Mouse (Mus musculus): Measurements from ENCODE around the gene Dhh. TPM values are rescaled to one million over a fixed set of nuclear protein-coding genes. Genes with fewer than 3 reads are reported as not detected.

Gene Dhh
- 0.29 and 0.68 TPM in 2 replicates for total RNA-seq (2014; rRNA removed)
- polyA plus RNA-seq (2015; fragmentation: Nextera tagmentation; extraction: Ambion mirVana) = 0.85 and 1.0 TPM in 2 replicates

DNA sequence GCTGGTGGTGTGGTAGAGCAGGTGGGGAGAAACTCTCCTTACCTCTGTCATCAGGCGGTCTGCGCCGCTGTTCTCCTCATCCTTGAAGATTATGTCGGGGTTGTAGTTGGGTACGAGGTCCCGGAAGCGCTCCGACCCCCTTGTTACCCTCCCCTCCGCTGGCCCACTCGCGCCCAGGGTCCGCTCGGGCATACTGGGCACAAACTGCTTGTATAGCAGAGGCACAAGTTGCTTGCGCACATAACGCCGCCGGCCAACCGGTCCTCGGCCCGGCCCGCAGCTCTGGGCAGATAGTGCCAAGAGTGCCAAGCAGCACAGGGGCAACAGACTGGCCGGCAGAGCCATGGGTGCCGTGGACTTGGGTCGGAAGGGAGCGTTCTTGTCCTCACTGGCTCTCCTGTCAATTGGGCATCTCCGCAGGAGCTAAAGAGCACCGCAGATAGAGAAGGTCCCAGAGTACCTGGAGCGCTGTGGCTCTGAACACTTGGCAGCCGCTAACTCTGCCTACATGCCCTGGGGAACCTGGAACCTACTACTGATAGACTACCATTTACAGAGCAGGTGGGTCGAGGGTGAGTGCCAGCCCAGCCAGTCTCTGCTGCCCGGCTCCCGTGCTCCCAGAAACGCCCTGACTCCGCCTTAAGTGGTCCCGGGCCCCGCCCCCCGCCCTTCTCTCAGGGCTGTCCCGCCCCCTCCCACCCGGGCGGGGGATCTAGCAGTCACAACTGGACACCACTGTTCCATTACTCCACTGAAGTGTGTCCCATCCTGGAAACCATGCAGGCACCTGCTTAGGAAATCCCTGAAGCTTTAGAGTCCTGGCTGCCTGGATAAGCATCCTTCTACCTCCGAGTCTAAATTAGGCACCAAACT is at the start of gene Dhh:
TSS of gene Dhh (minus strand) at position 613 of the 873 bp plus-strand sequence.
- Histone ChIP-seq H3K4me3 (ENCODE audit: low read length) (peak within 1 kb of the TSS; percentile 20), H3K27me3 (ENCODE audit: insufficient read depth, low read length) (peaks cover 60% of the 10 kb centered on the region)
- under 1% methylated on average over 41 of the region's 41 CpGs for WGBS

DNA sequence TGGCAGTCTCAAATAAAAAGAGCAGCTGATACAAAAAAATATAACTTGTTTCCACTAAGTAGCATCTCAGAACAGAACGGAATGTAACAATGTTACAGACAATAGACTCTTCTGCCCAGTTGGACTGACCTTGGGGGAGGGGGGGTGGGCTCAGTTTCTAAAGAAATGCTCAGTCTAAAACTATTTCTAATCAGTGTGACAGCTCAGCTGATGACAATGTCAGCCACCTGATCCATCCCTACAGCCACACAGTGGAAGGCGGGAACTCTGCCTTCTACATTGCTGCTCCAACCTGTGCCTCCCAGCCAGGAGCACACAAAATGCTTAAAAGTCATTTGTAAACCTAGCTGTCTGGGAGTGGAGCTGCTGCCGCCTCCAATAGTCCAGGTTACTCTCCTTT is 49.5 kb upstream of the Dhh start:
- no peaks in the 10 kb centered on the region for H3K27me3 ChIP-seq (ENCODE audit: insufficient read depth, low read length)
- no peaks in the 10 kb centered on the region for H3K9me3 ChIP-seq (ENCODE audit: low read length)
- H3K36me3 ChIP-seq (ENCODE audit: insufficient read depth, low read length) = no peaks in the 10 kb centered on the region; the same call in 1 of the 2 replicates
- 19% methylated on average over 3 of the region's 3 CpGs for WGBS
- H3K27ac ChIP-seq = peak overlapping the region; percentile 41; the same call in 1 of the 2 replicates
- TF ChIP-seq CTCF (IDR thresholded peaks at IDR 0.05; ENCODE audit: low read depth) = no peak
- no peak overlapping the region for H3K4me3 ChIP-seq (ENCODE audit: low read length)
- DNase-seq (ENCODE audit: low spot score) = peak; percentile 33
- no peak for ATAC-seq
- no peaks in the 10 kb centered on the region for H3K4me1 ChIP-seq (ENCODE audit: insufficient read depth, low read length)
- H3K4me2 ChIP-seq (ENCODE audit: low read depth, low read length) = peak overlapping the region; percentile 65; the same call in 1 of the 2 replicates
- H3K9ac ChIP-seq (replicated peaks; ENCODE audit: low read length) = no peak overlapping the region

More for the DNA sequence above, at the start of gene Dhh:
- peak within 1 kb of the TSS; percentile 48 for H3K4me2 ChIP-seq (ENCODE audit: low read depth, low read length)
- ATAC-seq = no peak
- no peak for TF ChIP-seq CTCF (IDR thresholded peaks at IDR 0.05; ENCODE audit: low read depth)
- no peak within 1 kb of the TSS for H3K27ac ChIP-seq
- no peaks in the 10 kb centered on the region for H3K9me3 ChIP-seq (ENCODE audit: low read length)
- peak; percentile 18 for DNase-seq (ENCODE audit: low spot score)
- no peaks in the 10 kb centered on the region for H3K36me3 ChIP-seq (ENCODE audit: insufficient read depth, low read length)
- H3K9ac ChIP-seq (replicated peaks; ENCODE audit: low read length) = no peak within 1 kb of the TSS; the same call in 1 of the 2 replicates
- peaks cover 29% of the 10 kb centered on the region for H3K4me1 ChIP-seq (ENCODE audit: insufficient read depth, low read length)

DNA sequence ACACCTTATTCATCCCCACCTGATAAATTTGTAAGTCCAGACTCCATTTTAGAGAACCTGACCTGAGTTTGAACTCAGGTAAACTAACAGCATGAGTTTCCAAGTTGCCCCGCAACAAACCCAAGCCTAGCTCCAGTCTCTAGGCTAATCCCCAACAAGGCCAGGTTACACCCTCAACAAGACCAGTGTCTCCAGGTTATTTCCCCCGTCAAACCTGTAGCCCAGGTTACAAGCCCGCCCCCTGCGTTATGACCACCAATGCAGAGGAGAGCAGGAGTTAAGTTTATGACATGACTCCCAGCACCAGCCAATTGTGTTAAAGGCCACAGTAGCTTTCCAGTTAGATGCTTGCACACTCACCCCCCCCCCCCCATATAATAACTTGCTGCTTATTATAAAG is 44.8 kb upstream of the Dhh start:
- Histone ChIP-seq H3K36me3 (ENCODE audit: insufficient read depth, low read length) (no peaks in the 10 kb centered on the region), H3K4me1 (ENCODE audit: insufficient read depth, low read length) (no peaks in the 10 kb centered on the region), H3K4me3 (ENCODE audit: low read length) (no peak overlapping the region), H3K27me3 (ENCODE audit: insufficient read depth, low read length) (no peaks in the 10 kb centered on the region), H3K27ac (no peak overlapping the region), H3K4me2 (ENCODE audit: low read depth, low read length) (no peak overlapping the region), H3K9me3 (ENCODE audit: low read length) (no peaks in the 10 kb centered on the region), H3K9ac (replicated peaks; ENCODE audit: low read length) (no peak overlapping the region)
- WGBS = 78% methylated on average over 4 of the region's 4 CpGs
- no peak for DNase-seq (ENCODE audit: low spot score)
- ATAC-seq = no peak
- no peak for TF ChIP-seq CTCF (IDR thresholded peaks at IDR 0.05; ENCODE audit: low read depth)

DNA sequence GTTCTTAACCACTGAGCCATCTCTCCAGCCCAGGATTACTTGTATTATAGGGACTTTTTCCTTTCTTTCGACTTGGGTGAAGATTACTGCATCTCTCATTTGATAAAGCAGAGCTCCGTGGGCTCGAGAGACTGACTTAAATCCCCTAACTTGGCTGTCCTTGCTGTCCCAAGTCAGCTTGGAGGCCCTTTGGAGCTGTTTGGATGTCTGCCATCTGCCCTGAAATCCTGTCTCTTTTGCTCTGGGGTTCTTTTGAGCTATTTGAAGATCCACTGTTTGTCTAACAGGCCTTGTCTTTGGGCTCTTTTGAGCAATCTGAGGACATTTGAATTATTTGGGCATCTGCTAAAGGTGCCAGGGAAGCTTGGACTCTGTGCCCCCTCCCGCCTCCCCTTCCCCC is 43.7 kb upstream of the Dhh start:
- Histone ChIP-seq H3K27ac (0 out of 2 replicates have a peak overlapping the region, but pooled peaks have one; percentile 15), H3K27me3 (ENCODE audit: insufficient read depth, low read length) (no peaks in the 10 kb centered on the region), H3K4me3 (ENCODE audit: low read length) (no peak overlapping the region), H3K9ac (replicated peaks; ENCODE audit: low read length) (no peak overlapping the region), H3K36me3 (ENCODE audit: insufficient read depth, low read length) (no peaks in the 10 kb centered on the region), H3K4me1 (ENCODE audit: insufficient read depth, low read length) (no peaks in the 10 kb centered on the region), H3K9me3 (ENCODE audit: low read length) (no peaks in the 10 kb centered on the region), H3K4me2 (ENCODE audit: low read depth, low read length) (no peak overlapping the region)
- 54% methylated on average over 4 of the region's 4 CpGs for WGBS
- no peak for TF ChIP-seq CTCF (IDR thresholded peaks at IDR 0.05; ENCODE audit: low read depth)
- peak; percentile 63 for DNase-seq (ENCODE audit: low spot score)
- no peak for ATAC-seq

DNA sequence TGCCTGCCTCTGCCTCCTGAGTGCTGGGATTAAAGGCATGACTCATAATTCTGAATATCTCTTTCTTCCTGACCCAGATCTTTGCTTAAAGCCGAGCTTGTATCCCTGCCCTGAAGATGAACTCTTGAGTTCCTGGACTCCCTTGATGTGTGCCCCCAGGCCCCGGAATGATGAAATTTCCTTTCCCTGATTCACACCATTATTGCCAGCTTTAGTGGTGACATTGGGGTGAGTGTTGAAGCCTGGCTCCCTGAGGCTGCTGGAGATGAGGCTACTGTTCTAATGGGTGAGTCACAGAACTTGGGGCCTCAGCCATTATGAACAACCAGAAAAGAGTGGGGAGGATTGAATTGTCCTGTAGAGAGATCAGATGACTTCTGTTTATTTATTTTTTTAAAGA is 43.2 kb upstream of the Dhh start:
- Histone ChIP-seq H3K4me3 (ENCODE audit: low read length) (no peak overlapping the region), H3K36me3 (ENCODE audit: insufficient read depth, low read length) (no peaks in the 10 kb centered on the region), H3K27ac (no peak overlapping the region), H3K9me3 (ENCODE audit: low read length) (no peaks in the 10 kb centered on the region), H3K27me3 (ENCODE audit: insufficient read depth, low read length) (no peaks in the 10 kb centered on the region), H3K4me2 (ENCODE audit: low read depth, low read length) (no peak overlapping the region), H3K9ac (replicated peaks; ENCODE audit: low read length) (no peak overlapping the region), H3K4me1 (ENCODE audit: insufficient read depth, low read length) (no peaks in the 10 kb centered on the region)
- DNase-seq (ENCODE audit: low spot score) = no peak
- 85% methylated on average over 2 of the region's 2 CpGs for WGBS
- no peak for ATAC-seq
- TF ChIP-seq CTCF (IDR thresholded peaks at IDR 0.05; ENCODE audit: low read depth) = no peak

DNA sequence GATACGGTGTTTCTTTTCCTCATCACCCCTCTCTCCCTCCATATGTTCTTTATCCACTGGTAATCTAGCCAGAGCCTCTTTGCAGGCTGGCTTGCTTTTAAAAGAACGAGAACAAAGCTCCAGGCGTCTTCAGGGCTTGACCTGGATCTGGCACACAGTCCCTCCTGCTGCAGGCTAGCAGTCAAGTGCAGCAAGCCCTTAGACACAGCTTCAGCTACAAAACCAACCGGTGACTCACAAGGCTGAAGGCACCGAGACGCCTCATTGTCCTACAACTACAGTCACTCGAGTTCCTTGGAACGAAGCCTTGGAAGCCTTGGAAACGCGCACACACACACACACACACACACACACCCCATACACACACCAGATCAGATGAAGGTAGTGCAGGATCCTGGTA is 42.5 kb upstream of the Dhh start:
- no peaks in the 10 kb centered on the region for H3K9me3 ChIP-seq (ENCODE audit: low read length)
- 44% methylated on average over 10 of the region's 10 CpGs for WGBS
- peak overlapping the region; percentile 45 for H3K27ac ChIP-seq

More for the DNA sequence above, 42.5 kb upstream of the Dhh start:
- Histone ChIP-seq H3K4me2 (ENCODE audit: low read depth, low read length) (no peak overlapping the region), H3K36me3 (ENCODE audit: insufficient read depth, low read length) (no peaks in the 10 kb centered on the region), H3K4me1 (ENCODE audit: insufficient read depth, low read length) (no peaks in the 10 kb centered on the region), H3K27me3 (ENCODE audit: insufficient read depth, low read length) (no peaks in the 10 kb centered on the region), H3K4me3 (ENCODE audit: low read length) (no peak overlapping the region), H3K9ac (replicated peaks; ENCODE audit: low read length) (no peak overlapping the region)
- ATAC-seq = no peak
- no peak for TF ChIP-seq CTCF (IDR thresholded peaks at IDR 0.05; ENCODE audit: low read depth)
- peak; percentile 58 for DNase-seq (ENCODE audit: low spot score)
